Mouse (Mus musculus): ENCODE data around the gene Rbp7. TPM values are rescaled to one million over a fixed set of nuclear protein-coding genes. Genes with fewer than 3 reads are reported as not detected.
"Not testable (repeated sequence)": the region's sequence is repeated elsewhere in the genome, so short reads cannot be mapped to it uniquely, and the experiment has no call there.

Gene Rbp7
- polyA plus RNA-seq, 1 experiment from 2014 or later = 1.6 TPM

DNA sequence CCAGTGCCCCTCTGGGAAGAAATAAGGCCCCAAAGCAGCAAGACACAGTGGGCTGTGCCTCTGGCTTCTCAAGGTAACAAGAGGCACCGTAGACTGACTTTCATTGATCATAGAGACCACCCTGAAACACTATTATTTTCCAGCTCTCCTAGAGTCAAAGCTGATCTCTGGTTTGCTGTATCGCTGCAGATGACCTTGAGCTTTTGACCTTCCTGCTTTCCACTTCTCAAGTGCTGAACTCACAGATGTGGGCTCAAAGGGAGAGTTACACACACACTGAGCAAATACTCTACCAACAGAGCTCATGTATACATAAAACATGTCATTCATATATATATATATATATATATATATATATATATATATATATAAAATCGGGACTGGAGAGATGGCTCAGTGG lies 4.1 kb downstream of the Rbp7 start:
- Histone ChIP-seq H3K4me2 (replicated peaks) (no peak overlapping the region), H3K27ac (no peak overlapping the region), H3K4me3 (replicated peaks) (no peak overlapping the region), H3K9ac (no peak overlapping the region), H3K27me3 (replicated peaks) (no peaks in the 10 kb centered on the region), H3K9me3 (no peaks in the 10 kb centered on the region), H3K4me1 (replicated peaks) (peaks cover 4% of the 10 kb centered on the region; the same call in 1 of the 2 replicates), H3K36me3 (no peaks in the 10 kb centered on the region)
- ATAC-seq = no peak
- 78% methylated on average over 3 of the region's 3 CpGs for WGBS

GRCm38 (mm10) chr4:149446309-149446708 lies 8.5 kb downstream of the Rbp7 start:
- no peak for ATAC-seq
- H3K4me3 ChIP-seq (replicated peaks) = no peak overlapping the region
- peak overlapping the region; percentile 94 for H3K27ac ChIP-seq
- H3K4me2 ChIP-seq (replicated peaks) = peak overlapping the region; percentile 75
- H3K27me3 ChIP-seq (replicated peaks) = no peaks in the 10 kb centered on the region
- H3K9ac ChIP-seq = no peak overlapping the region
- H3K9me3 ChIP-seq = no peaks in the 10 kb centered on the region
- peaks cover 9% of the 10 kb centered on the region; the same call in 1 of the 2 replicates for H3K4me1 ChIP-seq (replicated peaks)
- no peaks in the 10 kb centered on the region for H3K36me3 ChIP-seq
- 66% methylated on average over 1 of the region's 1 CpGs for WGBS

DNA sequence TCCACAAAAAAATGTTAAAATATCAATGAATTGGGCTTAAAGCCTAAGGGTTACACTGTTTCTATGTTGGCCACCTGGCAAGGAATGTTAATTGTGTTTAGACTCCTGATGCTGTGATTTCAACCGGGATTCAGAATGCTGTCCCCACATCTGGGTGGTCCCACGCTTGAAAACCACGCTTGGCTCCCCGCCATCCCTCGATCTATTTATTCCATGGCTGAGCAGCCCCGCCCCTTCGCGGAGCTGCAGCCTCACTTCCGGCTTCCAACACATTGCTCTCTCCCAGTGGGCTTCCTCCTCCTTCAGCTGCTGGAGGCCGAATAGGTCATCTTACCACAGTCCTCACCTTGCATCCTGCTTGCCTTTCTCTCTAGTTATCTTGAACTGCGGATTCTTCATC lies 8.9 kb downstream of the Rbp7 start:
- no peaks in the 10 kb centered on the region for H3K36me3 ChIP-seq
- WGBS = 7% methylated on average over 11 of the region's 11 CpGs
- ATAC-seq = peak; percentile 59
- H3K9me3 ChIP-seq = no peaks in the 10 kb centered on the region
- H3K4me1 ChIP-seq (replicated peaks) = peaks cover 9% of the 10 kb centered on the region; the same call in 1 of the 2 replicates
- H3K9ac ChIP-seq = no peak overlapping the region
- H3K4me2 ChIP-seq (replicated peaks) = peak overlapping the region; percentile 75
- H3K27ac ChIP-seq = peak overlapping the region; percentile 94
- no peaks in the 10 kb centered on the region for H3K27me3 ChIP-seq (replicated peaks)
- no peak overlapping the region for H3K4me3 ChIP-seq (replicated peaks)

GRCm38 (mm10) chr4:149444964-149445701 lies 9.6 kb downstream of the Rbp7 start:
- H3K27ac ChIP-seq = peak overlapping the region; percentile 94
- peak; percentile 97 for ATAC-seq
- H3K4me1 ChIP-seq (replicated peaks) = peaks cover 9% of the 10 kb centered on the region; the same call in 1 of the 2 replicates
- H3K27me3 ChIP-seq (replicated peaks) = no peaks in the 10 kb centered on the region
- peak overlapping the region; percentile 27 for H3K4me3 ChIP-seq (replicated peaks)
- under 1% methylated on average over 36 of the region's 36 CpGs for WGBS
- no peaks in the 10 kb centered on the region for H3K9me3 ChIP-seq
- peak overlapping the region; percentile 75 for H3K4me2 ChIP-seq (replicated peaks)
- H3K36me3 ChIP-seq = no peaks in the 10 kb centered on the region
- H3K9ac ChIP-seq = peak overlapping the region; percentile 54

- Histone ChIP-seq H3K9ac (no peak overlapping the region), H3K9me3 (no peaks in the 10 kb centered on the region), H3K27ac (no peak overlapping the region), H3K4me3 (replicated peaks) (no peak overlapping the region), H3K4me1 (replicated peaks) (peaks cover 9% of the 10 kb centered on the region; the same call in 1 of the 2 replicates), H3K27me3 (replicated peaks) (no peaks in the 10 kb centered on the region), H3K36me3 (no peaks in the 10 kb centered on the region), H3K4me2 (replicated peaks) (no peak overlapping the region; the same call in 1 of the 2 replicates)
- WGBS = 50% methylated on average over 1 of the region's 1 CpGs
- no peak for ATAC-seq
Observed at GRCm38 (mm10) chr4:149444465-149444864, 10.3 kb downstream of the Rbp7 start.

DNA sequence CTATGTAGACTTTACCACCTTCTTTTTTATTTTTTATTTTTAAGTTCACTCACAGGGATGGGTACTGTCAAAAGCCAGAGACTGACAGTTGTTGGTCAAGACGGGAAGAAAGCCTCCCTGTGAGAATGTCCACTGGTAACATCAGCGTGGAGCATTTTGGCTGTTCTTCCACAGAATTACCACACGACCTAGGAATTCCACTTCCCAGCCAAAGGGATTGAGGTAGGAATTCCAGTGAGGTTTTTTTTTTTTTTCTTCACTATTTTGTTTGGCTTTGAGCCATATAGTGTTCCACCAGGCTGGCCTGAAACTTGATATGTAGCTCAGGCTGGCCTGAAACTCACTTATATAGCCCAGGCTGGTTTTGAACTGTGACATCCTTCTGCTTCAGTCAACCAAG lies 12.3 kb downstream of the Rbp7 start:
- H3K4me2 ChIP-seq (replicated peaks) = no peak overlapping the region
- H3K36me3 ChIP-seq = no peaks in the 10 kb centered on the region
- WGBS = 34% methylated on average over 3 of the region's 3 CpGs
- H3K4me1 ChIP-seq (replicated peaks) = peaks cover 9% of the 10 kb centered on the region; the same call in 1 of the 2 replicates
- H3K27me3 ChIP-seq (replicated peaks) = no peaks in the 10 kb centered on the region
- H3K9me3 ChIP-seq = no peaks in the 10 kb centered on the region
- no peak overlapping the region for H3K4me3 ChIP-seq (replicated peaks)
- no peak for ATAC-seq
- no peak overlapping the region for H3K27ac ChIP-seq
- no peak overlapping the region for H3K9ac ChIP-seq

- H3K36me3 ChIP-seq = no peaks in the 10 kb centered on the region
- H3K9me3 ChIP-seq = no peaks in the 10 kb centered on the region
- no peak for ATAC-seq
- no peak overlapping the region for H3K9ac ChIP-seq
- H3K27me3 ChIP-seq (replicated peaks) = no peaks in the 10 kb centered on the region
- no peak overlapping the region for H3K4me3 ChIP-seq (replicated peaks)
- 0 out of 2 replicates have a peak, but pooled peaks cover 6% of the 10 kb centered on the region for H3K4me1 ChIP-seq (replicated peaks)
- H3K4me2 ChIP-seq (replicated peaks) = no peak overlapping the region
- WGBS = 72% methylated on average over 8 of the region's 8 CpGs
- no peak overlapping the region for H3K27ac ChIP-seq
Observed at GRCm38 (mm10) chr4:149440576-149440975, 14.2 kb downstream of the Rbp7 start.

DNA sequence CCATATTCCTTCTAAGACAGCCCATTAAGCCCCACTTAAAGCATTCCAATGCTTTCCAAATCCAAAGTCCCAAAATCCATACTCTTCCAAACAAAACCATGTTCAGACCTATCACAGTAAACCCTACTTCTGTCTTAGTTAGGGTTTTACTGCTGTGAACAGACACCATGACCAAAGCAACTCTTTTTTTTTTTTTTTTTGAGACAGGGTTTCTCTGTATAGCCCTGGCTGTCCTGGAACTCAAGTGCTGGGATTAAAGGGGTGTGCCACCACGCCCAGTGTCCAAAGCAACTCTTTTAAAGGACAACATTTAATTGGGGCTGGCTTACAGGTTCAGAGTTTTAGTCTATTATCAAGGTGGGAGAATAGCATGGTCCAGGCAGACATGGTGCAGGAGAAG lies 22.9 kb downstream of the Rbp7 start:
- not testable (repeated sequence) for ATAC-seq; H3K9me3 ChIP-seq; H3K4me3 ChIP-seq (replicated peaks); H3K27ac ChIP-seq; H3K4me2 ChIP-seq (replicated peaks); H3K9ac ChIP-seq; H3K27me3 ChIP-seq (replicated peaks); H3K4me1 ChIP-seq (replicated peaks); H3K36me3 ChIP-seq
- 69% methylated on average over 1 of the region's 1 CpGs for WGBS

DNA sequence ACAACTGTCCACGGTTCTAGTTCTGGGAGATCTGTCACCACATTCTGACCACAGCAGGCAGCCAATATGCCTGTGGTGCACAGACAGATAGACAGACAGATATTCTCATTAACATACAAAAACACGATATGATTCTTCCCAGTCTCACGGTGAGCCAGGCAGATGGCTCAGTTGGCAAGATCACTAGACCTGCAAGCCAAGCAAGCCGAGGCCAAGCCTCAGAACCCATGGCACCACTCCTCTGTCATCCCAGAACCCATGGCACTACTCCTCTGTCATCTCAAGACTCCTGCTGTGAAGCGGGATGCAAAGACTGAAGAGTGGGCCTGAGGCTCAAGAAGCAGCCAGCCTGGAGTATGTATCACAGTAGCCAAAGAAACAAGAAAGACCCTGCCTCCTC lies 25.2 kb downstream of the Rbp7 start:
- no peak overlapping the region for H3K4me3 ChIP-seq (replicated peaks)
- no peak overlapping the region for H3K9ac ChIP-seq
- 88% methylated on average over 5 of the region's 5 CpGs for WGBS
- no peak overlapping the region for H3K4me2 ChIP-seq (replicated peaks)
- no peaks in the 10 kb centered on the region for H3K4me1 ChIP-seq (replicated peaks)
- no peaks in the 10 kb centered on the region for H3K9me3 ChIP-seq
- ATAC-seq = no peak
- no peaks in the 10 kb centered on the region for H3K27me3 ChIP-seq (replicated peaks)
- H3K36me3 ChIP-seq = no peaks in the 10 kb centered on the region
- no peak overlapping the region for H3K27ac ChIP-seq

- Histone ChIP-seq H3K9me3 (no peaks in the 10 kb centered on the region), H3K27ac (peak within 1 kb of the TSS; percentile 95), H3K4me2 (replicated peaks) (peak within 1 kb of the TSS; percentile 71), H3K9ac (peak within 1 kb of the TSS; percentile 95), H3K4me3 (replicated peaks) (peak within 1 kb of the TSS; percentile 88), H3K27me3 (replicated peaks) (no peaks in the 10 kb centered on the region), H3K36me3 (no peaks in the 10 kb centered on the region), H3K4me1 (replicated peaks) (peaks cover 4% of the 10 kb centered on the region; the same call in 1 of the 2 replicates)
- peak; percentile 97 for ATAC-seq
- under 1% methylated on average over 48 of the region's 50 CpGs for WGBS
Observed at GRCm38 (mm10) chr4:149426325-149427199, 28.2 kb downstream of the Rbp7 start, which contains the start of gene Ube4b. Ube4b (minus strand) TSS chr4:149426749.

DNA sequence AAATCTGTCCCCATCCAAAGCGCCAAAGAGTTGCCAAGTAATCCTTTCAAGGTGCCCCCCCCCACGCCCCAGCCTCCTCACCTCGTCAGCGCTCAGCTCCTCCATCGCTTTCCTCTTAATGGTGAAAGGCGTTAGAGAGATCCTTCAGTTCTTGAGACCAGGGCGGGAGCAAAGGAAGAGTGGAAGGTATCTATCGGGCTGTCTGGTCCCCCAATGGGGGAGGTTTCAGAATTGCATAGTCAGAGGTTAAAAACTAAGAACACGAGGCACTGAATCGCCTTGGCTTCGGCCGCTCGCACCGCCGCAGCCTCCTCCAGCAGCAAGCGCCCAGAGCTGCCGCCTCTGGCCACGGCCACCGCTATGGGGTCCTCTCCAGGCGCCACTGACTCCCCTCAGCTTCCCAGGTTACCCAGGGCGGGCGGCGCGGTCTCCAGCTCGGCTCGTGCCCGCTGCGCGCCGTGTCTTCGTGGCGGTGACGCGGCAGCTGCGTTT lies 28.9 kb downstream of the Rbp7 start:
- Histone ChIP-seq H3K27me3 (replicated peaks) (no peaks in the 10 kb centered on the region), H3K9ac (peak overlapping the region; percentile 95), H3K4me3 (replicated peaks) (peak overlapping the region; percentile 88), H3K4me1 (replicated peaks) (peaks cover 4% of the 10 kb centered on the region; the same call in 1 of the 2 replicates), H3K27ac (peak overlapping the region; percentile 95), H3K4me2 (replicated peaks) (peak overlapping the region; percentile 71), H3K9me3 (no peaks in the 10 kb centered on the region), H3K36me3 (no peaks in the 10 kb centered on the region)
- under 1% methylated on average over 35 of the region's 35 CpGs for WGBS
- peak; percentile 79 for ATAC-seq

- no peak overlapping the region for H3K27ac ChIP-seq
- peak overlapping the region; percentile 18 for H3K9ac ChIP-seq
- no peak for ATAC-seq
- no peaks in the 10 kb centered on the region for H3K9me3 ChIP-seq
- H3K4me3 ChIP-seq (replicated peaks) = peak overlapping the region; percentile 88
- H3K36me3 ChIP-seq = no peaks in the 10 kb centered on the region
- peaks cover 4% of the 10 kb centered on the region; the same call in 1 of the 2 replicates for H3K4me1 ChIP-seq (replicated peaks)
- 2% methylated on average over 9 of the region's 9 CpGs for WGBS
- H3K27me3 ChIP-seq (replicated peaks) = no peaks in the 10 kb centered on the region
- H3K4me2 ChIP-seq (replicated peaks) = peak overlapping the region; percentile 71
Observed at GRCm38 (mm10) chr4:149424755-149425154, 30.0 kb downstream of the Rbp7 start.
